Mouse (Mus musculus) liver, postnatal 0 days (tissue): ENCODE data around the gene Zmynd15. TPM values are rescaled to one million over a fixed set of nuclear protein-coding genes. Genes with fewer than 3 reads are reported as not detected.

Experiments
- ATAC-seq: fragments of 200-750 bp; cut with Nextera tagmentation; 2 replicates; pipeline ENCODE4 v1.8.0; 2017; ENCODE audit warnings: mild to moderate bottlenecking, moderate library complexity
- DNase-seq: peaks from one replicate; pipeline ENCODE4 v3.0.0-alpha.2; 2016
- H3K27ac ChIP-seq: fragments of 300-500 bp; sonication (generic); 2 replicates; pipeline ENCODE4 v1.5.1; 2014; ENCODE audit warnings: antibody characterized with exemption, moderate library complexity, mild to moderate bottlenecking, low read depth
- H3K27me3 ChIP-seq: fragments of 300-500 bp; sonication (generic); 2 replicates; pipeline ENCODE4 v1.6.1; 2014; ENCODE audit warnings: low read length, control low read depth, mixed read lengths; ENCODE audit not compliant: insufficient read depth
- H3K36me3 ChIP-seq: fragments of 300-500 bp; sonication (generic); replicated peaks from 2 replicates; pipeline ENCODE4 v1.6.1; 2014; ENCODE audit warnings: mild to moderate bottlenecking, control low read depth, low read length, moderate library complexity, mixed read lengths; ENCODE audit not compliant: insufficient read depth
- H3K4me1 ChIP-seq: fragments of 300-500 bp; sonication (generic); 2 replicates; pipeline ENCODE4 v1.6.1; 2014; ENCODE audit warnings: antibody characterized with exemption, mild to moderate bottlenecking, control low read depth; ENCODE audit not compliant: insufficient read depth
- H3K4me2 ChIP-seq: fragments of 300-500 bp; sonication (generic); 2 replicates; pipeline ENCODE4 v1.6.1; 2014; ENCODE audit warnings: low read depth, mild to moderate bottlenecking, low read length, moderate library complexity, mixed read lengths
- H3K4me3 ChIP-seq: fragments of 300-500 bp; sonication (generic); 2 replicates; pipeline ENCODE4 v1.5.1; 2014; ENCODE audit warnings: low read depth, low read length
- H3K9ac ChIP-seq: fragments of 300-500 bp; sonication (generic); replicated peaks from 2 replicates; pipeline ENCODE4 v1.6.1; 2014; ENCODE audit warnings: mild to moderate bottlenecking, moderate library complexity
- H3K9me3 ChIP-seq: fragments of 300-500 bp; sonication (generic); 2 replicates; pipeline ENCODE4 v1.6.1; 2016; ENCODE audit warnings: mild to moderate bottlenecking, control low read depth, low read length, mixed read lengths
- CTCF ChIP-seq: sonication (generic); IDR thresholded peaks from 2 replicates; pipeline ENCODE4 v1.5.1; 2016; ENCODE audit warnings: antibody characterized with exemption, low read depth
- EP300 ChIP-seq: IDR thresholded peaks from 2 replicates; pipeline ENCODE4 v1.6.1; 2016; ENCODE audit warnings: antibody characterized with exemption, low read depth, mild to moderate bottlenecking
- WGBS: fragments of 180-500 bp; shearing (Covaris S2); extraction: QIAGEN DNeasy Blood & Tissue Kit; methylation state at CpG from one replicate; pipeline ENCODE4 v1.1.7; 2014; ENCODE audit not compliant: insufficient replicate concordance; 5-methylcytosine and 5-hydroxymethylcytosine counted together
- polyA plus RNA-seq: library from polyadenylated mRNA; unstranded; fragments of >200 nt; fragmentation: Nextera tagmentation; extraction: Ambion mirVana; gene quantifications from 2 replicates; pipeline ENCODE4 v1.2.1, GENCODE M21; 2015

The Zmynd15 gene
- polyA plus RNA-seq, result 0.59 and 0.70 TPM in 2 replicates

DNA sequence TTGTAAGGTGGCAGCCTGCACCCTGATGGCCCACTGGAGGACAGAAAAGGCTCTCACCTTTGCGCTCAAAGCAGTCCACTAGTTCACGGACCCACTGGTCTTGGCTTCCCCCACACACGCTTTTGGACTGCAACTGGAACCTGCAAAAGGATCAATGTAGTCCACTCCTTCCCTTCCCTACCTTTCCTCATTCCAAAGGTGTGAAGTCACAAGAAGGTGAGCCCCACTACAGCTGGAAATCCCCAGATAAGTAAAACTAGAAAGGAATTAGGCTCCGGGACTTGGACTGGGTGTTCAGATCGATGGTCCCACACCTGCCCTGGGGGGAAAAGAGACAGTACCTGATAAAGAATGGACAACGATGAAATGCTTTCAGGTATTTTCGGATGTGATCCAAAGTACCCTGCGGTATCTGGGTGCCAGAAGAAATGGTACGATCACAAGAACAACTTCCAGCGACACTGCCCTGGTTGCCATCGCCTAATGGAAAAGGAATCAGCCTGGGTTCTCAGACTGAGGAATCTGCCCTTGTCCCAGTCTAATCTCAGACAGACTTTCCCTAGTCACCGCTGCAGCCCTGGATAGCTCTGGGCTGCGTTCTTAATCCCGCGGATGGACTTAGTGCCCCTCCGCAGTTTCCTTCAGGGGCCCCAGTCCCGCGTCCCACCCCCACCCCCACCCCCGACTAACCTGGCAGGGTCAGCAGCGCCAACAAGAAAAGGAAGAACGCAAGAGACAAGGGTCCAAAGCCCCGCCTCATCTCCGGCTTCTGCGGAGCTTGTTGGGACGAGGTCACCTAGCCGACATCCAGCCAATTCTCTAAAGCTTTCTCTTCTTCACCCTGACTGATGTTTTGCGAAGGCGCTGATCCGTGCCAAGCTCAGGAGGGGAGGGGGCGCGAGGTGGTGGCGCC, at the start of gene Zmynd15:
Zmynd15 (plus strand) TSS at position 746 of the 913 bp plus-strand sequence.
- Histone ChIP-seq H3K27ac (peak within 1 kb of the TSS; percentile 66), H3K27me3 (peaks cover 21% of the 10 kb centered on the region), H3K9ac (peak within 1 kb of the TSS; percentile 63), H3K36me3 (no peaks in the 10 kb centered on the region), H3K4me3 (peak within 1 kb of the TSS; percentile 58), H3K4me1 (peaks cover 4% of the 10 kb centered on the region), H3K9me3 (no peaks in the 10 kb centered on the region), H3K4me2 (peak within 1 kb of the TSS; percentile 82)
- TF ChIP-seq CTCF, result no peak
- no peak for TF ChIP-seq EP300
- WGBS, result 16% methylated on average over 30 of the region's 32 CpGs
- no peak for DNase-seq
- ATAC-seq, result peak; percentile 8; the same call in 1 of the 2 replicates

DNA sequence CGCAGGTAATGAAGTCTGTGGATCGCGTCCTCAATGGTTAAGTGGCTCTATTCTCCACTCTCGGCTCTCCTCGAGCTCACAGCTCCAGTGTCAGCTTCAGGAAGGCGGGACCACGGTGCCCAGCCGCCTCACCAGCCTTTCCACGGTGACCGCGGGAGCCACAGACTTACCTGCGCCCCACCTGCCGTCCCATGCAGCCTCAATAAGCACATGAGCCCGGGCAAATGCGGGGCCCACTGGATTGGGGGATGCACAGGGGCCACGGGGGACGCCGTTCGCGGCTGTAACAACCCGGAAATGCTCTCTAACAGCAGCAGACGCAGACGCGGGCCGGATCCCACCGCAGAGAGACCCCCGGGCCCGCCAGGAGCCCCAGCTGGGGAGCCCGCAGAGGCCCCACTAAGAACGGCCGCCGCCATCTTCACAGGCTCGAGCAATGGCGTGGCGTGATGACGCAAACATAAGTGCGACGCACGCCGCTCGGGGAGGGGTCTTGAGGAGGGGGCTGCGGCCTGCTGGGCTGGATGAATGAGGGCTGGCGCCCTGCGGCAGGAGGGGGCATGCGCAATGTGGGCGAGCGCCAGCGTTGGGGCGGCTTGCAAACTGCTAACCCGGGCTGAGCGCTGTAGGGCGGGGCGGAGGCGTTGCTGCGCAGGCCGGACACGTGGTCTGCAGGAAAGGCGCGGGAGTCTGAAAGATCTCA, 49.5 kb upstream of the Zmynd15 start, which contains the start of gene Pelp1:
Pelp1 (minus strand) TSS at position 438 of the 703 bp plus-strand sequence.
- Histone ChIP-seq H3K36me3 (peaks cover 8% of the 10 kb centered on the region; the same call in 1 of the 2 replicates), H3K4me1 (peaks cover 20% of the 10 kb centered on the region), H3K27ac (peak within 1 kb of the TSS; percentile 74), H3K27me3 (no peaks in the 10 kb centered on the region), H3K4me3 (peak within 1 kb of the TSS; percentile 80), H3K4me2 (peak within 1 kb of the TSS; percentile 73), H3K9ac (peak within 1 kb of the TSS; percentile 80), H3K9me3 (no peaks in the 10 kb centered on the region)
- TF ChIP-seq CTCF (no peak), EP300 (no peak)
- DNase-seq, result peak; percentile 88
- under 1% methylated on average over 58 of the region's 59 CpGs for WGBS
- peak; percentile 90 for ATAC-seq

DNA sequence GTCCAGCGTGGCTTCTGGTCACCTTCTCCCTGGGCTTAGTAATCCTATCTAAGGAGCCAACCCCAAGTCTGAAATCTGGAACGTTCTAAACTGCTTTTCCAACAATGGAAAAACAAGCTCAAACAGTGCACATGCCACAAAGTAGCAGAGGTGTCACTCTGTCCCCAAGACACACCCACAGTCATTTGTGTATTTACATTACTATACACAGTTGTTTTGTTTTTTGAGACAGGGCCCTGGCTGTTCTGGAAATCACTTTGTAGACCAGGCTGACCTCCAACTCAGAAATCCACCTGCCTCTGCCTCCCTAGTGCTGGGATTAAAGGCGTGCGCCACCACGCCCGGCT, 49.0 kb upstream of the Zmynd15 start:
- Histone ChIP-seq H3K36me3 (peaks cover 5% of the 10 kb centered on the region; the same call in 1 of the 2 replicates), H3K4me1 (peaks cover 19% of the 10 kb centered on the region), H3K27me3 (no peaks in the 10 kb centered on the region), H3K9me3 (no peaks in the 10 kb centered on the region), H3K9ac (peak overlapping the region; percentile 80), H3K4me2 (peak overlapping the region; percentile 73), H3K27ac (peak overlapping the region; percentile 74), H3K4me3 (peak overlapping the region; percentile 80)
- 52% methylated on average over 6 of the region's 6 CpGs for WGBS
- TF ChIP-seq EP300, result no peak
- ATAC-seq, result peak; percentile 34
- DNase-seq, result no peak

DNA sequence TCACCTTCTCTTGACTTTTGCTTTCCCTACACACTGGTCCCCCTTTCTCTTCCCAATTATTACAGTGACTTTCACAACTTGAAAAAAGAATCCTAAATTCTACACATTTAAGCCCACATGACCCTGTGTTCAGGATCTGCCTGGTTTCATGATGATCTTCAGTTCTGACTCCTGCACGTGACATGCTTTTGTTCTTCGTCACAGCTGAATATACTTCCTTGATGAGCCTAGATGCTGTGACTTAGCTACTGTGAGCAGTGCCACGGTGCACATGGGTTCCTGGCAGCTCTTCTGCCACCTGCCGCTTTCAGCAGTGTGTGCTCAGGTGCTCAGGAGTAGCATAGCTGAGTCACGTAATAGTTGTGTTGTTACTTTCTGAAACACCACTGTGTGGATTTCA, 46.6 kb upstream of the Zmynd15 start:
- no peak overlapping the region for H3K4me2 ChIP-seq
- no peaks in the 10 kb centered on the region for H3K9me3 ChIP-seq
- no peaks in the 10 kb centered on the region for H3K27me3 ChIP-seq
- no peak for TF ChIP-seq CTCF
- TF ChIP-seq EP300, result no peak
- DNase-seq, result no peak
- no peak for ATAC-seq
- no peak overlapping the region for H3K4me3 ChIP-seq
- 77% methylated on average over 5 of the region's 5 CpGs for WGBS
- no peak overlapping the region for H3K9ac ChIP-seq
- H3K4me1 ChIP-seq, result peaks cover 19% of the 10 kb centered on the region
- no peaks in the 10 kb centered on the region for H3K36me3 ChIP-seq
- no peak overlapping the region for H3K27ac ChIP-seq

DNA sequence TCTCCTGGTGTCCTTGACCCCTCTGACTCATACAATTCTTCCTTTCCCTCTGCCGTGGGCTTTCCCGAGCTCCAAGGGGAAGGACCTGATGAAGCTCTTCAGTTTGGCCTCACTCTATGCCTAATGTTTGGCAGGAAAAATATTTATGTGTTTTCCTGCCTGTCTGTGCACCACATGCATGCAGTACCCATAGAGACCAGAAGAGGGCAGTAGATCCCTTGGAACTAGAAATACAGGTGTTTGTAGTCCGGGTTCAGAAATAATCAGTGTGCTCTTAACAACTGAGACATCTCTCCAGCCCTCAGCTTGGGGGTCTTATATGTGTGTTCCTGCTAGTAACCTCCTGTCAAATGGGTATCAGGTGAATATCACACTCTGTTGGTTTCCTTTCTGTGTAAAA, 45.3 kb upstream of the Zmynd15 start:
- Histone ChIP-seq H3K4me2 (no peak overlapping the region), H3K27me3 (no peaks in the 10 kb centered on the region), H3K9ac (no peak overlapping the region), H3K27ac (no peak overlapping the region), H3K4me3 (no peak overlapping the region), H3K9me3 (no peaks in the 10 kb centered on the region), H3K36me3 (no peaks in the 10 kb centered on the region), H3K4me1 (peaks cover 10% of the 10 kb centered on the region)
- TF ChIP-seq EP300 (no peak), CTCF (peak; percentile 97)
- peak; percentile 84 for DNase-seq
- ATAC-seq, result no peak
- under 1% methylated on average over 3 of the region's 3 CpGs for WGBS

DNA sequence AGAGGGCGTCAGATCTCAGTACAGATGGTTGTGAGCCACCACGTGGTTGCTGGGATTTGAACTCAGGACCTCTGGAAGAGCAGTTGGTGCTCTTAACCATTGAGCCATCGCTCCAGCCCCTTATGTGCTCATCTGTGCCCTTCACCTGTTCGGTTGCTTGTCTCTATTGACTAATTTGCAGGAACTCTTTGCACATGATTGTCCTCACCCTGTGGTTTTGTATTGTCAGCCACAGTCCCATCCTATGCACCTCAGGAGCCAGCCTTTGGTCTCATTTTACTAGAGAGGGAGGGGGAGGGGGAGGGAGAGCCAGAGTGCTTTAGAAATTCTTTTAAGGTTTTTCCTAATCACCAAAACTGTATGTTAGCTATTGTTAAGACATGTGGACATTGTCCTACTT, 41.0 kb upstream of the Zmynd15 start:
- Histone ChIP-seq H3K36me3 (no peaks in the 10 kb centered on the region), H3K27me3 (no peaks in the 10 kb centered on the region), H3K9ac (no peak overlapping the region), H3K4me1 (no peaks in the 10 kb centered on the region), H3K4me2 (no peak overlapping the region), H3K4me3 (no peak overlapping the region), H3K27ac (no peak overlapping the region), H3K9me3 (no peaks in the 10 kb centered on the region)
- WGBS, result 49% methylated on average over 4 of the region's 4 CpGs
- 0 out of 2 replicates have a peak, but pooled peaks have one; percentile 19 for ATAC-seq
- no peak for TF ChIP-seq CTCF
- no peak for DNase-seq
